In the genomic region with DNA sequence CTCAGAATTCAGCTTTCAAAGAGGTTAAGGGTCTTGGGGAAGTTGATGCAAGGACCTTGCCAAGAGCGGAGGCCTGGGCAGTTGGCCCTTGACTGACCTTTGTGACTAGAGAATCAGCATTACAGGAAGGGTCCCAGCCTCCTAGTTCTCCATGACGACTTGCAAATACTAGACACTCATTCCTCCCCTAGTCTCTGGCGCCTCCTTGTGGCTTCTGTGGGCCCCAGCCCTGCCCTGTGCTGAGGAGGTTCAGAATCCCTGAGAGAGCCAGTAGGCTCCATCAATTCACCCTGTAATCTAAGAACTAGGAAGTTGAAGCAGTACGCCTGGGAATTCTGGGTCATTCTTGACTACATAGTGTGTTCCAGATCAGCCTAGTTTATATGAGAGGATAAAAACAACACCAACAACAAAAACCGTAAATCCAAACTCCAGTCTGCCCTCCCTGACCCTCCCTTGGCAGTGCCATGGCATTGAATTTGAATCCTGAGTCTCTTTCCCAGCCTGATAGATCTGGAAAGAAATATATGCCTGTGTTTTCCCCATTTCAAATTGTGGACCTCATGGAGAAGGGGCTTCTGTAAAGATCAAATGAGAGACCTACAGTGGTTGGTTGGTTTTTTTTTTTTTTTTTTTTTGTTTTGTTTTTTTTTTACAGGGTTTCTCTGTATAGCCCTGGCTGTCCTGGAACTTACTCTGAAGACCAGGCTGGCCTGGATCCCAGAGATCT, we compare ENCODE assay signal across 8 mouse cellular contexts. TPM values are rescaled to one million over a fixed set of nuclear protein-coding genes. Genes with fewer than 3 reads are reported as not detected.
DNase-seq lines count a peak whose midpoint lies in the region; ATAC-seq and TF ChIP-seq lines count a peak whose summit lies in the region.

No protein-coding gene starts in this region.

- H3K36me3 ChIP-seq in heart, embryonic 14.5 days (ENCODE audit: control insufficient read depth, insufficient read depth, low read length): peaks cover 10% of the 10 kb centered on the region
- peaks cover 3% of the 10 kb centered on the region; the same call in 1 of the 2 replicates for H3K36me3 ChIP-seq in liver, embryonic 15.5 days (replicated peaks)

- ATAC-seq in erythroid progenitor cell, adult 5-6 weeks (replicated peaks; ENCODE audit: low FRiP score, poor library complexity, severe bottlenecking): peak; percentile 41; the same call in 1 of the 2 replicates
- peak; percentile 45 for ATAC-seq in heart, embryonic 14.5 days (ENCODE audit: insufficient number of reproducible peaks, insufficient read depth, low FRiP score, low read depth)
- 0 out of 2 replicates have a peak, but pooled peaks have one; percentile 5 for ATAC-seq in liver, embryonic 15.5 days (ENCODE audit: insufficient read depth)

- no peaks in the 10 kb centered on the region for H3K9me3 ChIP-seq in heart, embryonic 14.5 days (ENCODE audit: control insufficient read depth, low read length)
- H3K9me3 ChIP-seq in liver, embryonic 15.5 days (replicated peaks): no peaks in the 10 kb centered on the region

- peaks cover 4 to 20% of the 10 kb centered on the region in 2 experiments for H3K4me1 ChIP-seq in heart, embryonic 14.5 days (ENCODE audit: control insufficient read depth in 2 of 2, insufficient read depth in 2 of 2, low read length in 2 of 2)
- peaks cover 90% of the 10 kb centered on the region for H3K4me1 ChIP-seq in liver, embryonic 15.5 days (replicated peaks)

- H3K27me3 ChIP-seq in heart, embryonic 14.5 days (ENCODE audit: control insufficient read depth, insufficient read depth, low read length): no peaks in the 10 kb centered on the region
- no peaks in the 10 kb centered on the region for H3K27me3 ChIP-seq in liver, embryonic 15.5 days

- H3K4me3 ChIP-seq in heart, embryonic 14.5 days (ENCODE audit: control insufficient read depth in 1 of 2, insufficient read depth in 1 of 2, low read depth in 1 of 2, low read length in 2 of 2): no peak overlapping the region
- no peak overlapping the region for H3K4me3 ChIP-seq in liver, embryonic 15.5 days (replicated peaks)

- TF ChIP-seq CTCF in brain, embryonic 14.5 days (IDR thresholded peaks at IDR 0.05; ENCODE audit: borderline replicate concordance, extremely low read depth, insufficient read depth, insufficient read length): peak; percentile 90

- H3K27ac ChIP-seq in heart, embryonic 14.5 days (replicated peaks in 1 of 2; ENCODE audit: control insufficient read depth in 1 of 2, insufficient read depth in 1 of 2, low read depth in 2 of 2, low read length in 2 of 2): 0 out of 4 replicates have a peak overlapping the region, but pooled peaks of 1 of the 2 experiments have one; percentile 33
- H3K27ac ChIP-seq in liver, embryonic 15.5 days (replicated peaks): peak overlapping the region; percentile 84

- no peak for TF ChIP-seq POLR2A in brain, embryonic 14.5 days (IDR thresholded peaks at IDR 0.05; ENCODE audit: borderline replicate concordance, extremely low read depth, insufficient read depth, insufficient read length, poor library complexity, severe bottlenecking)

- peak; percentile 92 for DNase-seq in ES-CJ7 (ENCODE audit: low read depth, low spot score)
- DNase-seq in brain, embryonic 14.5 days (ENCODE audit: low read depth): peak; percentile 85
- DNase-seq in kidney, postnatal 4 days: peak; percentile 94 to 95
- peak; percentile 93 for DNase-seq in ovary, postnatal 14 days (ENCODE audit: low spot score)
- peak; percentile 89 for DNase-seq in thymus, postnatal 0 days (ENCODE audit: low spot score)

- no peak overlapping the region for H3K9ac ChIP-seq in heart, embryonic 14.5 days (ENCODE audit: low read length)
- H3K9ac ChIP-seq in liver, embryonic 15.5 days: no peak overlapping the region

- H3K4me2 ChIP-seq in heart, embryonic 14.5 days (ENCODE audit: low read length): no peak overlapping the region
- H3K4me2 ChIP-seq in liver, embryonic 15.5 days: 0 out of 2 replicates have a peak overlapping the region, but pooled peaks have one; percentile 99

- 22% methylated on average over 5 of the region's 5 CpGs for WGBS in heart, embryonic 14.5 days
- WGBS in liver, embryonic 15.5 days (ENCODE audit: insufficient replicate concordance): 21% methylated on average over 5 of the region's 5 CpGs

RNA-seq across cellular contexts. Expression of gene Cdc42bpg, which starts 1.3 kb away (rescaled TPM):
- 4.4 and 6.5 TPM in 2 replicates for polyA plus RNA-seq in brain, embryonic 14.5 days (2012; rRNA removed)
- total RNA-seq in erythroid progenitor cell, adult 5-6 weeks (2015; ENCODE audit: low replicate concordance): 0.36 TPM in 1 of 2 replicates, not detected in the other
- total RNA-seq in erythroid progenitor cell, adult 5-6 weeks (2017; ENCODE audit: low replicate concordance): 1.4 and 1.5 TPM in 2 replicates
- 0.43 and 0.78 TPM in 2 replicates for polyA plus RNA-seq in heart, embryonic 14.5 days (2014; fragmentation: Nextera tagmentation; extraction: Ambion mirVana)
- 0.21 and 0.38 TPM in 2 replicates for polyA plus RNA-seq in liver, embryonic 15.5 days (2015; fragmentation: Nextera tagmentation; extraction: Ambion mirVana)
- polyA plus RNA-seq in thymus, postnatal 0 days (2015; fragmentation: Nextera tagmentation; extraction: Ambion mirVana): 0.37 and 0.52 TPM in 2 replicates

RNA-seq across cellular contexts. Expression of gene Ehd1, which starts 28.4 kb away (rescaled TPM):
- 200 and 212 TPM in 2 replicates for polyA plus RNA-seq in brain, embryonic 14.5 days (2012; rRNA removed)
- total RNA-seq in erythroid progenitor cell, adult 5-6 weeks (2015; ENCODE audit: low replicate concordance): 20.1 and 23.4 TPM in 2 replicates
- 17.5 and 30.7 TPM in 2 replicates for total RNA-seq in erythroid progenitor cell, adult 5-6 weeks (2017; ENCODE audit: low replicate concordance)
- 51.7 and 60.0 TPM in 2 replicates for polyA plus RNA-seq in heart, embryonic 14.5 days (2014; fragmentation: Nextera tagmentation; extraction: Ambion mirVana)
- polyA plus RNA-seq in liver, embryonic 15.5 days (2015; fragmentation: Nextera tagmentation; extraction: Ambion mirVana): 64.0 and 69.3 TPM in 2 replicates
- polyA plus RNA-seq in thymus, postnatal 0 days (2015; fragmentation: Nextera tagmentation; extraction: Ambion mirVana): 29.5 and 29.9 TPM in 2 replicates

RNA-seq across cellular contexts. Expression of gene Men1, which starts 29.8 kb away (rescaled TPM):
- 105 and 129 TPM in 2 replicates for polyA plus RNA-seq in brain, embryonic 14.5 days (2012; rRNA removed)
- total RNA-seq in erythroid progenitor cell, adult 5-6 weeks (2015; ENCODE audit: low replicate concordance): 5.4 and 23.9 TPM in 2 replicates
- 10.0 and 17.1 TPM in 2 replicates for total RNA-seq in erythroid progenitor cell, adult 5-6 weeks (2017; ENCODE audit: low replicate concordance)
- 23.3 and 24.1 TPM in 2 replicates for polyA plus RNA-seq in heart, embryonic 14.5 days (2014; fragmentation: Nextera tagmentation; extraction: Ambion mirVana)
- polyA plus RNA-seq in liver, embryonic 15.5 days (2015; fragmentation: Nextera tagmentation; extraction: Ambion mirVana): 25.1 and 25.4 TPM in 2 replicates
- 54.0 and 54.2 TPM in 2 replicates for polyA plus RNA-seq in thymus, postnatal 0 days (2015; fragmentation: Nextera tagmentation; extraction: Ambion mirVana)

RNA-seq across cellular contexts. Expression of gene Map4k2, which starts 36.0 kb away (rescaled TPM):
- 110 and 154 TPM in 2 replicates for polyA plus RNA-seq in brain, embryonic 14.5 days (2012; rRNA removed)
- total RNA-seq in erythroid progenitor cell, adult 5-6 weeks (2015; ENCODE audit: low replicate concordance): 14.7 and 19.8 TPM in 2 replicates
- total RNA-seq in erythroid progenitor cell, adult 5-6 weeks (2017; ENCODE audit: low replicate concordance): 19.4 and 37.7 TPM in 2 replicates
- 9.0 and 13.0 TPM in 2 replicates for polyA plus RNA-seq in heart, embryonic 14.5 days (2014; fragmentation: Nextera tagmentation; extraction: Ambion mirVana)
- polyA plus RNA-seq in liver, embryonic 15.5 days (2015; fragmentation: Nextera tagmentation; extraction: Ambion mirVana): 7.7 and 9.1 TPM in 2 replicates
- 49.6 and 57.3 TPM in 2 replicates for polyA plus RNA-seq in thymus, postnatal 0 days (2015; fragmentation: Nextera tagmentation; extraction: Ambion mirVana)

RNA-seq across cellular contexts. Expression of gene Sf1, which starts 58.5 kb away (rescaled TPM):
- polyA plus RNA-seq in brain, embryonic 14.5 days (2012; rRNA removed): 147 and 220 TPM in 2 replicates
- total RNA-seq in erythroid progenitor cell, adult 5-6 weeks (2015; ENCODE audit: low replicate concordance): 145 and 153 TPM in 2 replicates
- 171 and 223 TPM in 2 replicates for total RNA-seq in erythroid progenitor cell, adult 5-6 weeks (2017; ENCODE audit: low replicate concordance)
- 86.9 and 93.1 TPM in 2 replicates for polyA plus RNA-seq in heart, embryonic 14.5 days (2014; fragmentation: Nextera tagmentation; extraction: Ambion mirVana)
- polyA plus RNA-seq in liver, embryonic 15.5 days (2015; fragmentation: Nextera tagmentation; extraction: Ambion mirVana): 64.3 and 68.8 TPM in 2 replicates
- polyA plus RNA-seq in thymus, postnatal 0 days (2015; fragmentation: Nextera tagmentation; extraction: Ambion mirVana): 104 and 126 TPM in 2 replicates
